Mouse (Mus musculus) cerebellum, adult 18-20 months (tissue): Measurements from ENCODE around the gene Ptprg.

Experiments
- DNase-seq, 2 experiments: peaks; one replicate each; pipeline ENCODE4 v3.0.0; 2021

Gene Ptprg

GRCm38 (mm10) chr14:11553273-11553665 is at the start of gene Ptprg:
Gene Ptprg (plus strand): TSS chr14:11553532.
- DNase-seq: peak; percentile 86 to 93

GRCm38 (mm10) chr14:11503803-11504365 is 49.4 kb upstream of the Ptprg start:
- DNase-seq: no peak

- DNase-seq: no peak
Observed at GRCm38 (mm10) chr14:11510173-11510572, 43.2 kb upstream of the Ptprg start.

GRCm38 (mm10) chr14:11519171-11519570 is 34.2 kb upstream of the Ptprg start:
- no peak for DNase-seq

- DNase-seq: no peak
Observed at GRCm38 (mm10) chr14:11523052-11523451, 30.3 kb upstream of the Ptprg start.

- no peak for DNase-seq
Observed at GRCm38 (mm10) chr14:11529591-11529990, 23.7 kb upstream of the Ptprg start.

GRCm38 (mm10) chr14:11534456-11534855 is 18.9 kb upstream of the Ptprg start:
- DNase-seq: no peak

GRCm38 (mm10) chr14:11536121-11536520 is 17.2 kb upstream of the Ptprg start:
- no peak for DNase-seq

GRCm38 (mm10) chr14:11551892-11552291 is 1.4 kb upstream of the Ptprg start:
- no peak for DNase-seq

- DNase-seq: peak; percentile 46 to 59
Observed at GRCm38 (mm10) chr14:11552521-11553272, 635 bp upstream of the Ptprg start.

GRCm38 (mm10) chr14:11553679-11554305 is 460 bp downstream of the Ptprg start:
- DNase-seq: peak; percentile 56 to 76

GRCm38 (mm10) chr14:11554306-11555041 is 1.1 kb downstream of the Ptprg start:
- DNase-seq: peak; percentile 70 to 72

GRCm38 (mm10) chr14:11555061-11555501 is 1.7 kb downstream of the Ptprg start:
- peak; percentile 38 to 52 for DNase-seq

GRCm38 (mm10) chr14:11555521-11556355 is 2.4 kb downstream of the Ptprg start:
- peak; percentile 50 to 59 for DNase-seq

GRCm38 (mm10) chr14:11556356-11557130 is 3.2 kb downstream of the Ptprg start:
- peak; percentile 71 to 86 for DNase-seq

GRCm38 (mm10) chr14:11558496-11558895 is 5.2 kb downstream of the Ptprg start:
- DNase-seq: no peak

GRCm38 (mm10) chr14:11560641-11561232 is 7.4 kb downstream of the Ptprg start:
- no peak for DNase-seq

- DNase-seq: no peak
Observed at GRCm38 (mm10) chr14:11561397-11561796, 8.1 kb downstream of the Ptprg start.

- no peak for DNase-seq
Observed at GRCm38 (mm10) chr14:11562870-11563269, 9.5 kb downstream of the Ptprg start.

GRCm38 (mm10) chr14:11563656-11564055 is 10.3 kb downstream of the Ptprg start:
- no peak for DNase-seq

GRCm38 (mm10) chr14:11564456-11564855 is 11.1 kb downstream of the Ptprg start:
- DNase-seq: no peak
